Mouse (Mus musculus) CH12.LX (cell line): ENCODE measurements around the gene Sec24a. TPM values are rescaled to one million over a fixed set of nuclear protein-coding genes. Genes with fewer than 3 reads are reported as not detected.

Experiments used
- DNase-seq: peaks from one replicate; pipeline ENCODE4 v3.0.0-alpha.2; 2013; ENCODE audit errors: extremely low read depth
- H3K27ac ChIP-seq: 2 replicates; pipeline ENCODE4 v1.5.1; 2012; ENCODE audit warnings: low read depth, mild to moderate bottlenecking, control low read depth, moderate library complexity; ENCODE audit not compliant: insufficient read depth
- H3K27me3 ChIP-seq: replicated peaks from 2 replicates; pipeline ENCODE3; 2012; ENCODE audit warnings: inconsistent platforms
- H3K36me3 ChIP-seq, 2 experiments: replicated peaks in 1 of 2; 2 replicates each; pipeline versions ENCODE3 to v1.6.1; 2012; ENCODE audit warnings: inconsistent platforms in 1 of 2, low read length in 1 of 2, mild to moderate bottlenecking in 1 of 2, mixed read lengths in 1 of 2, moderate library complexity in 1 of 2; ENCODE audit not compliant: control insufficient read depth in 1 of 2, insufficient read depth in 1 of 2
- H3K4me1 ChIP-seq, 2 experiments: 2 replicates each; pipeline ENCODE4 v1.6.1; 2012; ENCODE audit warnings: inconsistent platforms in 1 of 2, moderate library complexity in 1 of 2; ENCODE audit not compliant: insufficient read depth in 2 of 2, control insufficient read depth in 1 of 2
- H3K4me2 ChIP-seq: 2 replicates; pipeline ENCODE4 v1.6.1; 2012; ENCODE audit warnings: low read depth, mild to moderate bottlenecking, control low read depth; ENCODE audit not compliant: poor library complexity, insufficient read depth, severe bottlenecking
- H3K4me3 ChIP-seq, 3 experiments: fragments of 150-350 bp in 1 of 3; sonication (generic) in 1 of 3; replicated peaks in 1 of 3; 2 replicates each; pipeline versions ENCODE3 to v1.5.1; 2011 to 2012; ENCODE audit warnings: low read depth in 2 of 3, low read length in 2 of 3, mild to moderate bottlenecking in 2 of 3, moderate library complexity in 2 of 3, control low read depth in 1 of 3, improper control_type of control experiment in 1 of 3, inconsistent platforms in 1 of 3, mixed read lengths in 1 of 3; ENCODE audit not compliant: poor library complexity in 1 of 3
- H3K79me2 ChIP-seq: replicated peaks from 2 replicates; pipeline ENCODE4 v1.6.1; 2012; ENCODE audit warnings: mild to moderate bottlenecking, moderate library complexity; ENCODE audit not compliant: control insufficient read depth, poor library complexity, insufficient read depth, severe bottlenecking; ENCODE audit errors: extremely low read depth
- H3K9ac ChIP-seq: 2 replicates; pipeline ENCODE4 v1.6.1; 2012; ENCODE audit warnings: low read depth, mild to moderate bottlenecking, control low read depth, moderate library complexity; ENCODE audit not compliant: insufficient read depth
- H3K9me3 ChIP-seq: replicated peaks from 2 replicates; pipeline ENCODE3; 2012; ENCODE audit warnings: low read length, inconsistent platforms, mixed read lengths
- BHLHE40 ChIP-seq: IDR thresholded peaks from 2 replicates; pipeline ENCODE4 v1.6.1; 2011; ENCODE audit warnings: mild to moderate bottlenecking, low read depth, low read length, improper control_type of control experiment
- CHD1 ChIP-seq: IDR thresholded peaks from 2 replicates; pipeline ENCODE4 v1.6.1; 2012; ENCODE audit warnings: low read depth, low read length, improper control_type of control experiment, inconsistent platforms
- CHD2 ChIP-seq: IDR thresholded peaks from 2 replicates; pipeline ENCODE4 v1.6.1; 2011; ENCODE audit warnings: low read length, improper control_type of control experiment
- CTCF ChIP-seq, 2 experiments: IDR thresholded peaks in 1 of 2; conservative IDR thresholded peaks in 1 of 2; 2 replicates each; pipeline ENCODE4 v1.5.1; 2011 to 2012; ENCODE audit warnings: low read depth in 2 of 2, low read length in 2 of 2, improper control_type of control experiment in 1 of 2, inconsistent platforms in 1 of 2, mild to moderate bottlenecking in 1 of 2, moderate library complexity in 1 of 2
- ETS1 ChIP-seq: conservative IDR thresholded peaks from 2 replicates; pipeline ENCODE4 v1.6.1; 2012; ENCODE audit warnings: low read depth, mild to moderate bottlenecking, inconsistent platforms, low read length, improper control_type of control experiment, moderate library complexity
- GABPA ChIP-seq: IDR thresholded peaks from 2 replicates; pipeline ENCODE4 v1.6.1; 2012; ENCODE audit warnings: low read depth, low read length, improper control_type of control experiment, inconsistent platforms; ENCODE audit not compliant: insufficient replicate concordance
- IRF4 ChIP-seq: IDR thresholded peaks from 2 replicates; pipeline ENCODE4 v1.6.1; 2014; ENCODE audit warnings: low read depth, mild to moderate bottlenecking, inconsistent platforms, low read length, improper control_type of control experiment
- MAX ChIP-seq: IDR thresholded peaks from 2 replicates; pipeline ENCODE4 v1.6.1; 2011; ENCODE audit warnings: low read length, improper control_type of control experiment
- MEF2A ChIP-seq: IDR thresholded peaks from 2 replicates; pipeline ENCODE4 v1.6.1; 2014; ENCODE audit warnings: low read depth, mild to moderate bottlenecking, inconsistent platforms, low read length, improper control_type of control experiment, borderline replicate concordance
- MYC ChIP-seq: IDR thresholded peaks from 2 replicates; pipeline ENCODE4 v1.6.1; 2011; ENCODE audit warnings: low read depth, mild to moderate bottlenecking, improper control_type of control experiment, low read length
- PAX5 ChIP-seq: IDR thresholded peaks from 2 replicates; pipeline ENCODE4 v1.6.1; 2012; ENCODE audit warnings: low read length, inconsistent platforms, mixed read lengths
- POLR2A ChIP-seq: IDR thresholded peaks from 2 replicates; pipeline ENCODE4 v1.6.1; 2011; ENCODE audit warnings: low read depth, mild to moderate bottlenecking, improper control_type of control experiment, low read length
- POLR2AphosphoS2 ChIP-seq: IDR thresholded peaks from 2 replicates; pipeline ENCODE4 v1.6.1; 2011; ENCODE audit warnings: low read depth, low read length, improper control_type of control experiment
- RCOR1 ChIP-seq: conservative IDR thresholded peaks from 2 replicates; pipeline ENCODE4 v1.6.1; 2012; ENCODE audit warnings: low read depth, mild to moderate bottlenecking, inconsistent platforms, low read length, improper control_type of control experiment
- SMC3 ChIP-seq: IDR thresholded peaks from 2 replicates; pipeline ENCODE4 v1.6.1; 2011; ENCODE audit warnings: low read depth, low read length, improper control_type of control experiment
- TCF12 ChIP-seq: IDR thresholded peaks from 2 replicates; pipeline ENCODE4 v1.6.1; 2014; ENCODE audit warnings: low read depth, mild to moderate bottlenecking, inconsistent platforms, low read length, improper control_type of control experiment
- USF1 ChIP-seq: IDR thresholded peaks from 2 replicates; pipeline ENCODE4 v1.6.1; 2014; ENCODE audit warnings: low read depth, mild to moderate bottlenecking, inconsistent platforms, low read length, improper control_type of control experiment
- USF2 ChIP-seq: conservative IDR thresholded peaks from 2 replicates; pipeline ENCODE4 v1.6.1; 2011; ENCODE audit warnings: low read depth, low read length, improper control_type of control experiment
- dilution Hi-C: fragments of 300-500 bp; cut with MboI; formaldehyde crosslinking; loops from 2 replicates; pipeline ENCODE4 v1.14.3; 2020; ENCODE audit warnings: low sequenced_read_pairs; ENCODE audit not compliant: extremely low pct_unique_long_range_greater_than_20kb, extremely low pct_ligation_motif_present
- in situ Hi-C: fragments of 300-500 bp; cut with MboI; formaldehyde crosslinking; loops from 3 replicates; pipeline ENCODE4 v1.14.3; 2019; ENCODE audit warnings: low sequenced_read_pairs, low pct_ligation_motif_present, low pct_unique_long_range_greater_than_20kb, mixed read lengths
- polyA plus RNA-seq: library from polyadenylated mRNA; unstranded; fragments of >175 nt; gene quantifications from 2 replicates; pipeline ENCODE4 v1.2.1, GENCODE M21; 2012; ENCODE audit warnings: low read depth; ENCODE audit not compliant: insufficient read length
- total RNA-seq, 2 experiments: library from RNA; depleted of rRNA; stranded (reverse); fragments of 300-350 nt in 1 of 2; fragments of >200 nt in 1 of 2; gene quantifications; 2 replicates each; pipeline ENCODE4 v1.2.3; 2012 to 2014

Gene Sec24a
- total and polyA plus RNA-seq, 3 experiments = 5.5 to 16.8 (median 6.3) TPM

GRCm38 (mm10) chr11:51746096-51746495 lies 17.3 kb downstream of the Sec24a start:
- Histone ChIP-seq H3K4me1 (0 out of 4 replicates have a peak, but pooled peaks cover 0 to 3% of the 10 kb centered on the region in 2 experiments), H3K9ac (no peak overlapping the region), H3K9me3 (peaks cover 7% of the 10 kb centered on the region), H3K27me3 (no peaks in the 10 kb centered on the region), H3K79me2 (peaks cover 14% of the 10 kb centered on the region), H3K27ac (no peak overlapping the region), H3K4me3 (no peak overlapping the region), H3K36me3 (peaks cover 39 to 79% of the 10 kb centered on the region in 2 experiments), H3K4me2 (no peak overlapping the region)
- DNase-seq = no peak
- dilution Hi-C loops = no loop called here
- TF ChIP-seq MEF2A (no peak), CHD2 (no peak), BHLHE40 (no peak), USF2 (no peak), MYC (no peak), ETS1 (no peak), SMC3 (no peak), TCF12 (no peak), RCOR1 (no peak)
- in situ Hi-C loops = no loop called here

DNA sequence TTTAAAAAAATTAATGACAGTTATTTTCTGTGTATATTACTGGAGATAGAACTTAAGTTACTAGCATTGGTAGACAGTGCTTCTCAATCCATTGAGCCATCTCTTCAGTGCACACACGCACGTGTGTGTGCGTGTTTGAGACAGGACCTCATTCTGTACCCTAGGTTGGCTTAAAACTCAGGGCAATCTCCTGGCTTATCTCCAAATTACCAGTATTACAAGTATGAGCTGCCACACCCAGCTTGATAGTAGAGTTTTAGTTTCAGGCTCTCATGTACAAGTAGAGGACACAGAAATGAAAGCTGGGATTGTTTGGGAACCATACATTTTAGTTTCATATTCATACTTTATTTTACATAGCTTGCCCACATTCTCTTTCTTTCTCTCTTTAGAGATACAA lies 22.7 kb downstream of the Sec24a start:
- Histone ChIP-seq H3K9ac (no peak overlapping the region), H3K27me3 (no peaks in the 10 kb centered on the region), H3K9me3 (no peaks in the 10 kb centered on the region), H3K4me1 (no peaks in the 10 kb centered on the region), H3K4me3 (no peak overlapping the region), H3K79me2 (peaks cover 9% of the 10 kb centered on the region; the same call in 1 of the 2 replicates), H3K4me2 (no peak overlapping the region), H3K27ac (no peak overlapping the region), H3K36me3 (peaks cover 41 to 79% of the 10 kb centered on the region in 2 experiments)
- DNase-seq = no peak
- in situ Hi-C loops (no loop called here), dilution Hi-C loops (no loop called here)
- TF ChIP-seq GABPA (no peak), USF2 (no peak), PAX5 (no peak), IRF4 (no peak), CTCF (conservative IDR thresholded peaks at IDR 0.05 in 1 of 2, IDR thresholded peaks at IDR 0.05 in 1 of 2; ENCODE audit: low read depth in 2 of 2, low read length in 2 of 2) (no peak), MAX (no peak), CHD1 (no peak), TCF12 (no peak), POLR2AphosphoS2 (no peak), POLR2A (no peak), USF1 (no peak)
